Mouse (Mus musculus): Measurements from ENCODE around the gene Rnf227. TPM values are rescaled to one million over a fixed set of nuclear protein-coding genes. Genes with fewer than 3 reads are reported as not detected.

Rnf227 gene
- total and polyA plus RNA-seq, 2 experiments from 2014 or later = 225 to 231 TPM

DNA sequence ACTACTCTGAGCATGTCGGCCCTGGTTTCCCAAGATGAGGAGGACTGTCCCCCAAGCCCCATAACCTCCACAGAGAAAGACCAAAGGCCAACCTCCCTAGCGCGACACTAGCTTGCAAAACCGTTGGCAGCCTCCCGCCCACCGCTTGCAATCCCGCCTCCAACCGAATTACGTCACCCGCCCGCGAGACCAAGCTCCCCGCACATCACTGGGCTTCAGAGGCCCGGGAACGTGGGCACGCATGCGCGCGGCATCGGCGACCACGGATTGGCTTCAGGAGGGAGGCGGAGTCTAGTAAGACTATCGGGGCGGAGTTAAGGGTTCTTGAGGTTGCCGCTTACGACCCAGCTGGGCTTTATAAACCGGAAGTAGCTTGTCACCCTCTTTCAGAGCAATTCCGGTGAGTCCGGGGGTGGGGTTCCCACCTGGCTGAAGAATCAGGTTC lies 16.6 kb upstream of the Rnf227 start, which contains the start of the genes Cntrob and Trappc1:
Cntrob (minus strand) TSS at position 109 of the 445 bp plus-strand sequence.
Trappc1 (plus strand) TSS at position 314 of the 445 bp plus-strand sequence.
- Histone ChIP-seq H3K27me3 (ENCODE audit: insufficient read depth, low read length) (no peaks in the 10 kb centered on the region), H3K9ac (peak within 1 kb of the TSS; percentile 81), H3K4me1 (ENCODE audit: insufficient read depth) (peaks cover 22% of the 10 kb centered on the region), H3K4me3 (ENCODE audit: low read depth, low read length) (peak within 1 kb of the TSS; percentile 72), H3K4me2 (ENCODE audit: low read depth) (peak within 1 kb of the TSS; percentile 79), H3K36me3 (ENCODE audit: insufficient read depth) (peaks cover 9% of the 10 kb centered on the region), H3K9me3 (ENCODE audit: low read length) (no peaks in the 10 kb centered on the region), H3K27ac (ENCODE audit: low read depth, low read length) (peak within 1 kb of the TSS; percentile 90)
- peak; percentile 98 for ATAC-seq
- DNase-seq = peak; percentile 98
- TF ChIP-seq CTCF (IDR thresholded peaks at IDR 0.05; ENCODE audit: low read depth) = no peak
- under 1% methylated on average over 30 of the region's 30 CpGs for WGBS

DNA sequence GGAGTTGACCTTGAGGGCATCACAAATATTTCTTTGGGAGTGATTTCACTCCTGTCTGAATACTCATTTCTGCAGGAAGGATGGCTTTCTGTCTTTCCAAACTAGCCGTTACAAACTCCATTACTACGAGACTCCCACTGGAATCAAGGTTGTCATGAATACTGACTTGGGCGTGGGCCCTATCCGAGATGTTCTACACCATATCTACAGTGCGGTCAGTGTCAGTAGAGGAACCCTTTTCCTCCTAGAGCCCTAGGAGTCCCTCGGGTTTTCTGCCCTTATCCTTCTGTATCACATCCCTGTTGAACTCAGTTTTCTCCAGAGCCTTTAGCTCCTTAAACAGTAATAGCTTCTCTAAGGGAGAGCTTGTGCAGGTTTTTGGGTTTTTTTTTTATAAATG lies 15.5 kb upstream of the Rnf227 start:
- Histone ChIP-seq H3K27ac (ENCODE audit: low read depth, low read length) (no peak overlapping the region), H3K4me1 (ENCODE audit: insufficient read depth) (peaks cover 22% of the 10 kb centered on the region), H3K27me3 (ENCODE audit: insufficient read depth, low read length) (no peaks in the 10 kb centered on the region), H3K4me3 (ENCODE audit: low read depth, low read length) (peak overlapping the region; percentile 72), H3K4me2 (ENCODE audit: low read depth) (peak overlapping the region; percentile 79), H3K9me3 (ENCODE audit: low read length) (no peaks in the 10 kb centered on the region), H3K9ac (no peak overlapping the region), H3K36me3 (ENCODE audit: insufficient read depth) (no peaks in the 10 kb centered on the region)
- WGBS = 81% methylated on average over 6 of the region's 6 CpGs
- ATAC-seq (no peak), DNase-seq (no peak)
- TF ChIP-seq CTCF (IDR thresholded peaks at IDR 0.05; ENCODE audit: low read depth) = no peak

DNA sequence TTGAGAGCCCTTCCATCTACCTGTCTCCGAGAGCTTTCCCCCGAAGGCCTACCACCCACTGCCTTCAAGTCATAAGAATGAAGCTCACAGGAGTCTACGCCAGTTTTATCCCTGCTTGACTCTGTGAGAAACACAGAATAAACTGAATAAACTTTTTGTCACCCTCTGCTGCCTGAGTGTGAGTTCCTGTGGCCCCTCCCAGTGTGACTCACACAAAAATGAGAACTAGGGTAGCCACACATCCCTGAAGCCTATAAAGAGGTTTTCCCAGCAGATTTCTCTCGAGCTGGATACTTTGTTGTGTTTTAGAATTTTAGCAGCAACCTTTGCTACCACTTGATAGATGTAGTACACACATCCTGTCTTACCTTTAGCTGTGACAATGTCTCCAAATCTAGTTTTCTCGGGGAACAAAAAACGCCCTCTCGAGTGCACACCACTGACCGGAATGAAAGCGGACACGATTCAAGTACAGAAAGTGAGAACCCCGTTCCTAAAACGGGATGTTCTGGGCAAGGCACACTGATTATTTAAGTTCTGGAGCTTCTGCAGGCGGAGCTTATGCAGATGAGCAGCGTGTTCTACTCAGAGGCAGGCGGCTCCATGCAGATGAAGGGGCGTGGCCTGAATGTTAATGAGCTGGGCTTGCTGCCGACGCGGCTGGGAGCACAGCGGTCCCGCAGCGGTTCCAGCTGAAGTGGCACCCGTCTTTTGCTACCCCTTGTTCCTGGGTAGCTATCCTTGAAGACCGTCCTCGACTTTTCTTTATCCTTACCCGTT lies 14.4 kb upstream of the Rnf227 start, which contains the start of gene Kcnab3:
Kcnab3 (plus strand) TSS at position 631 of the 780 bp plus-strand sequence.
- TF ChIP-seq CTCF (IDR thresholded peaks at IDR 0.05; ENCODE audit: low read depth) = no peak
- Histone ChIP-seq H3K9me3 (ENCODE audit: low read length) (no peaks in the 10 kb centered on the region), H3K4me1 (ENCODE audit: insufficient read depth) (peaks cover 22% of the 10 kb centered on the region), H3K4me3 (ENCODE audit: low read depth, low read length) (peak within 1 kb of the TSS; percentile 54), H3K4me2 (ENCODE audit: low read depth) (peak within 1 kb of the TSS; percentile 98), H3K36me3 (ENCODE audit: insufficient read depth) (no peaks in the 10 kb centered on the region), H3K9ac (peak within 1 kb of the TSS; percentile 67), H3K27ac (ENCODE audit: low read depth, low read length) (no peak within 1 kb of the TSS), H3K27me3 (ENCODE audit: insufficient read depth, low read length) (no peaks in the 10 kb centered on the region)
- peak; percentile 57; the same call in 1 of the 2 replicates for ATAC-seq
- 12% methylated on average over 26 of the region's 26 CpGs for WGBS
- peak; percentile 91 for DNase-seq

DNA sequence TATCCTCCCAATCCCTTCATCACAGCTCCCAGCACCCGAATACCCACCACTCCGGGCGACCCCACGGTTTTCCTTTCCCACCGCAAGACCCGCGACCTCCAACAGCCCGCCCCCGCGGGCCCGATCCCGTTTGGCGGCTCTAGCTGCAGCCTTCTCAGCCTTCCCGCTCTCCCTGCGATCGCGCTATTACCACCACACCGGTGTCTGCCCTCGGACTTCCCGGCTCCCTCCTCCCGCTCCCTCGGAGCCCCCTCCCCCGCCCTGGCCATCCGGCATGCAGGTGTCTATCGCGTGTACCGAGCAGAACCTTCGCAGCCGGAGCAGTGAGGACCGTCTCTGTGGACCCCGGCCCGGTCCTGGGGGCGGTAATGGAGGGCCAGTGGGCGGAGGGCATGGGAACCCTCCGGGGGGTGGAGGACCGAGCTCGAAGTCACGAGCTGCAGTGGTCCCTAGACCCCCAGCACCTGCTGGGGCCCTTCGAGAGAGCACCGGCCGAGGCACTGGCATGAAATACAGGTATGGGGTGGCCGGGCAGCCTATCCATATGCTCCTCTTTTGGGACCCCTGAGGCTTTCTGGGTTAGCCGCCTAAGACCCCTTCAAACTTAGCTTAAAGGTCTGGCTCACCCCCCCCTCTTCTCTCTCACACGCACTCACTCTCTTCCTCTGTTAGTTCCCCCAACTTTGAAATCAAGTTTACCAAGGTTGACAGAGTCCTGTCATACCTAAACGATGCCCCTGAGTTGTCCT lies 13.7 kb upstream of the Rnf227 start:
- H3K9me3 ChIP-seq (ENCODE audit: low read length) = no peaks in the 10 kb centered on the region
- H3K4me1 ChIP-seq (ENCODE audit: insufficient read depth) = peaks cover 26% of the 10 kb centered on the region
- H3K27ac ChIP-seq (ENCODE audit: low read depth, low read length) = no peak overlapping the region
- H3K36me3 ChIP-seq (ENCODE audit: insufficient read depth) = no peaks in the 10 kb centered on the region
- H3K4me2 ChIP-seq (ENCODE audit: low read depth) = peak overlapping the region; percentile 98
- no peak for TF ChIP-seq CTCF (IDR thresholded peaks at IDR 0.05; ENCODE audit: low read depth)
- ATAC-seq (0 out of 2 replicates have a peak, but pooled peaks have one; percentile 2), DNase-seq (no peak)
- H3K9ac ChIP-seq = peak overlapping the region; percentile 67
- H3K27me3 ChIP-seq (ENCODE audit: insufficient read depth, low read length) = no peaks in the 10 kb centered on the region
- WGBS = under 1% methylated on average over 45 of the region's 45 CpGs
- peak overlapping the region; percentile 54 for H3K4me3 ChIP-seq (ENCODE audit: low read depth, low read length)

DNA sequence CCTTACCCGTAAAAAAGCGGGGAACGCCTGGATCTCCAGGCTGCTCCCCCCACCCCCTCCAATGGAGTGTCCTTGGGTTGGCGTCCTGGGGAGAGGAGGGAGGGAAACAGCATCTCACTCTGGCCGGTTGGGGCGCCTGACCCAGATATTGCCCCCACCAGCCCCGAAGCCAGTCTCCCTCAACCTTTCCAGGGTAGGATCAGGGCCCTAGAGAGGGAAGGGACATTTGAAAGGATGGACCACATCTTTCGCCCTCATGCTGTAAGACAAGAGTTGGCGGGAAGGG lies 13.2 kb upstream of the Rnf227 start:
- Histone ChIP-seq H3K4me1 (ENCODE audit: insufficient read depth) (peaks cover 27% of the 10 kb centered on the region), H3K4me2 (ENCODE audit: low read depth) (peak overlapping the region; percentile 98), H3K9me3 (ENCODE audit: low read length) (no peaks in the 10 kb centered on the region), H3K36me3 (ENCODE audit: insufficient read depth) (no peaks in the 10 kb centered on the region), H3K27me3 (ENCODE audit: insufficient read depth, low read length) (no peaks in the 10 kb centered on the region), H3K9ac (peak overlapping the region; percentile 67; the same call in 1 of the 2 replicates), H3K27ac (ENCODE audit: low read depth, low read length) (no peak overlapping the region), H3K4me3 (ENCODE audit: low read depth, low read length) (peak overlapping the region; percentile 54; the same call in 1 of the 2 replicates)
- WGBS = 18% methylated on average over 9 of the region's 9 CpGs
- ATAC-seq = no peak
- no peak for TF ChIP-seq CTCF (IDR thresholded peaks at IDR 0.05; ENCODE audit: low read depth)
- no peak for DNase-seq

- H3K4me2 ChIP-seq (ENCODE audit: low read depth) = no peak overlapping the region
- no peaks in the 10 kb centered on the region for H3K27me3 ChIP-seq (ENCODE audit: insufficient read depth, low read length)
- no peak for TF ChIP-seq CTCF (IDR thresholded peaks at IDR 0.05; ENCODE audit: low read depth)
- H3K9me3 ChIP-seq (ENCODE audit: low read length) = no peaks in the 10 kb centered on the region
- no peak overlapping the region for H3K4me3 ChIP-seq (ENCODE audit: low read depth, low read length)
- no peak for DNase-seq
- H3K27ac ChIP-seq (ENCODE audit: low read depth, low read length) = no peak overlapping the region
- ATAC-seq = no peak
- no peaks in the 10 kb centered on the region for H3K36me3 ChIP-seq (ENCODE audit: insufficient read depth)
- WGBS = 62% methylated on average over 6 of the region's 6 CpGs
- H3K4me1 ChIP-seq (ENCODE audit: insufficient read depth) = peaks cover 25% of the 10 kb centered on the region
- no peak overlapping the region for H3K9ac ChIP-seq
These were observed 12.6 kb upstream of the Rnf227 start for GRCm38 (mm10) chr11:69327648-69328047.

GRCm38 (mm10) chr11:69328517-69328916 lies 11.7 kb upstream of the Rnf227 start:
- DNase-seq (no peak), ATAC-seq (no peak)
- Histone ChIP-seq H3K4me3 (ENCODE audit: low read depth, low read length) (no peak overlapping the region), H3K9ac (no peak overlapping the region), H3K27ac (ENCODE audit: low read depth, low read length) (no peak overlapping the region), H3K4me1 (ENCODE audit: insufficient read depth) (peaks cover 20% of the 10 kb centered on the region), H3K36me3 (ENCODE audit: insufficient read depth) (no peaks in the 10 kb centered on the region), H3K9me3 (ENCODE audit: low read length) (no peaks in the 10 kb centered on the region), H3K4me2 (ENCODE audit: low read depth) (no peak overlapping the region), H3K27me3 (ENCODE audit: insufficient read depth, low read length) (no peaks in the 10 kb centered on the region)
- TF ChIP-seq CTCF (IDR thresholded peaks at IDR 0.05; ENCODE audit: low read depth) = no peak
- WGBS = 85% methylated on average over 6 of the region's 6 CpGs

Data from forebrain, postnatal 0 days (tissue).